Mouse (Mus musculus): ENCODE data around the gene 1600002K03Rik. TPM values are rescaled to one million over a fixed set of nuclear protein-coding genes. Genes with fewer than 3 reads are reported as not detected.
A peak's percentile ranks its signal among the peaks of the same experiment; 100 is the strongest.

1600002K03Rik gene
- polyA plus RNA-seq, 1 experiment from 2014 or later = 15.3 TPM

- peaks cover 95% of the 10 kb centered on the region for H3K4me1 ChIP-seq (ENCODE audit: insufficient read depth, low read length)
- under 1% methylated on average over 55 of the region's 55 CpGs for WGBS
- peak; percentile 60 for ATAC-seq (ENCODE audit: low FRiP score, low TSS enrichment)
Measured at GRCm38 (mm10) chr10:80159561-80160454, 12.9 kb upstream of the 1600002K03Rik start.

DNA sequence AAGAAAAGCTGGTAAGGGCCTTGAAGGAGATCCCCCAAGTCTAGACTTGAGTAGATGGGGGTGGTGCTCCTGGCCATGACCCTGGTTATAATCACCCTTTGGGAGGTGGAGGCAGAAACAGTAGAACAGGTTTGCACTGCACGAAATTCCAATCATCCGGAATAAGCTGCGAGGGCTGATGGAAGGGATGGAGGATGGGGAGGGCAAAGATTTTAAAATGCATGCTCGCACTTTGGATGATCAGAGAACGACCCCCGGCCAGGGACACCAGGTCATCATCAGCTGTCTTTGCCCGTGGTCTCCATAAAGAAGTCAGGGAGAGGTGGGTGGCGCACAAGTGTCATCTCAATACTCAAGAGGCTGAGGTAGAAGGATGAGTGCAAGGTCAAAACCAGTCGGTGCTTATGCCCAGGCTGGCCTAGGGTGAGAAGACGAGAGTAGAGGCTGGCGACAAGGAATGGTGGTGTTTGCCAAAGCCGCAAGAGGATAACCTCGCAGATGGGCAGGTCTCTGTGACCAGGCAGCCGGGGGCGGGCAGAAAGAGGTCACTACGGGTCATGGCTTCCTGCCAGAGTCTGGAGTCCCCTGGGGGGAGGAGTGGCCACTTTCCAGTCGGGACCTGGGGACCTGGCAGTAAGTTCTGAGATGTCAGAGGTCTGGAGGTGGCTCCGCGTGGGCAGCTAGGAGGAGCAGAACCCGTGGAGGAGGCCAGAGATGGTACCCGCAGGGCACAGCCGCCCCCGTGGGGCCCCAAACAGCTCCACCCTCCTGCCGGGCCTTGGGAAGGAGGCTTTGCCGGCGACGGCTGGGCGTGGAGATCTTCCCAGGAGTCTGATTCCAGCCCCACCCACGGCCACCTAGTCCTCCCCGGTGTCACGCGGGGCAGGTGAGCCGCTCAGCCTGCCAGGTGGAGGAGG lies 12.0 kb upstream of the 1600002K03Rik start:
- H3K4me1 ChIP-seq (ENCODE audit: insufficient read depth, low read length) = peaks cover 93% of the 10 kb centered on the region
- no peaks in the 10 kb centered on the region for H3K27me3 ChIP-seq (ENCODE audit: insufficient read depth, low read length)
- peak overlapping the region; percentile 66 for H3K4me2 ChIP-seq (replicated peaks; ENCODE audit: low read depth, low read length)
- H3K36me3 ChIP-seq (ENCODE audit: insufficient read depth, low read length) = peaks cover 19% of the 10 kb centered on the region
- H3K27ac ChIP-seq (ENCODE audit: low read length) = peak overlapping the region; percentile 99
- peak; percentile 24 for ATAC-seq (ENCODE audit: low FRiP score, low TSS enrichment)
- peak overlapping the region; percentile 47 for H3K4me3 ChIP-seq (ENCODE audit: low read length)
- under 1% methylated on average over 33 of the region's 33 CpGs for WGBS
- H3K9me3 ChIP-seq (ENCODE audit: low read length) = no peaks in the 10 kb centered on the region
- H3K9ac ChIP-seq (replicated peaks; ENCODE audit: low read length) = peak overlapping the region; percentile 63

More at GRCm38 (mm10) chr10:80159561-80160454, 12.9 kb upstream of the 1600002K03Rik start:
- Histone ChIP-seq H3K4me2 (replicated peaks; ENCODE audit: low read depth, low read length) (peak overlapping the region; percentile 66), H3K36me3 (ENCODE audit: insufficient read depth, low read length) (peaks cover 28% of the 10 kb centered on the region), H3K27ac (ENCODE audit: low read length) (peak overlapping the region; percentile 99), H3K4me3 (ENCODE audit: low read length) (peak overlapping the region; percentile 47), H3K9me3 (ENCODE audit: low read length) (no peaks in the 10 kb centered on the region), H3K9ac (replicated peaks; ENCODE audit: low read length) (peak overlapping the region; percentile 63), H3K27me3 (ENCODE audit: insufficient read depth, low read length) (no peaks in the 10 kb centered on the region)

- Histone ChIP-seq H3K27me3 (ENCODE audit: insufficient read depth, low read length) (no peaks in the 10 kb centered on the region), H3K9ac (replicated peaks; ENCODE audit: low read length) (peak overlapping the region; percentile 63), H3K4me2 (replicated peaks; ENCODE audit: low read depth, low read length) (peak overlapping the region; percentile 66), H3K9me3 (ENCODE audit: low read length) (no peaks in the 10 kb centered on the region), H3K27ac (ENCODE audit: low read length) (peak overlapping the region; percentile 99), H3K36me3 (ENCODE audit: insufficient read depth, low read length) (peaks cover 10% of the 10 kb centered on the region), H3K4me1 (ENCODE audit: insufficient read depth, low read length) (peaks cover 90% of the 10 kb centered on the region), H3K4me3 (ENCODE audit: low read length) (peak overlapping the region; percentile 47)
- ATAC-seq (ENCODE audit: low FRiP score, low TSS enrichment) = peak; percentile 33
- WGBS = 7% methylated on average over 6 of the region's 7 CpGs
Measured at GRCm38 (mm10) chr10:80161522-80162242, 11.1 kb upstream of the 1600002K03Rik start.

GRCm38 (mm10) chr10:80162243-80162608 lies 10.5 kb upstream of the 1600002K03Rik start:
- Histone ChIP-seq H3K4me2 (replicated peaks; ENCODE audit: low read depth, low read length) (peak overlapping the region; percentile 66; the same call in 1 of the 2 replicates), H3K4me3 (ENCODE audit: low read length) (no peak overlapping the region), H3K27me3 (ENCODE audit: insufficient read depth, low read length) (no peaks in the 10 kb centered on the region), H3K9me3 (ENCODE audit: low read length) (no peaks in the 10 kb centered on the region), H3K27ac (ENCODE audit: low read length) (peak overlapping the region; percentile 99), H3K36me3 (ENCODE audit: insufficient read depth, low read length) (peaks cover 4% of the 10 kb centered on the region), H3K9ac (replicated peaks; ENCODE audit: low read length) (peak overlapping the region; percentile 63), H3K4me1 (ENCODE audit: insufficient read depth, low read length) (peaks cover 90% of the 10 kb centered on the region)
- no peak for ATAC-seq (ENCODE audit: low FRiP score, low TSS enrichment)
- WGBS = 72% methylated on average over 3 of the region's 3 CpGs

GRCm38 (mm10) chr10:80162716-80163299 lies 9.9 kb upstream of the 1600002K03Rik start:
- peak overlapping the region; percentile 63 for H3K9ac ChIP-seq (replicated peaks; ENCODE audit: low read length)
- no peak overlapping the region for H3K4me2 ChIP-seq (replicated peaks; ENCODE audit: low read depth, low read length)
- no peak overlapping the region for H3K4me3 ChIP-seq (ENCODE audit: low read length)
- H3K9me3 ChIP-seq (ENCODE audit: low read length) = no peaks in the 10 kb centered on the region
- ATAC-seq (ENCODE audit: low FRiP score, low TSS enrichment) = no peak
- H3K27me3 ChIP-seq (ENCODE audit: insufficient read depth, low read length) = no peaks in the 10 kb centered on the region
- peaks cover 85% of the 10 kb centered on the region for H3K4me1 ChIP-seq (ENCODE audit: insufficient read depth, low read length)
- no peaks in the 10 kb centered on the region for H3K36me3 ChIP-seq (ENCODE audit: insufficient read depth, low read length)
- peak overlapping the region; percentile 99 for H3K27ac ChIP-seq (ENCODE audit: low read length)
- 50% methylated on average over 6 of the region's 6 CpGs for WGBS

DNA sequence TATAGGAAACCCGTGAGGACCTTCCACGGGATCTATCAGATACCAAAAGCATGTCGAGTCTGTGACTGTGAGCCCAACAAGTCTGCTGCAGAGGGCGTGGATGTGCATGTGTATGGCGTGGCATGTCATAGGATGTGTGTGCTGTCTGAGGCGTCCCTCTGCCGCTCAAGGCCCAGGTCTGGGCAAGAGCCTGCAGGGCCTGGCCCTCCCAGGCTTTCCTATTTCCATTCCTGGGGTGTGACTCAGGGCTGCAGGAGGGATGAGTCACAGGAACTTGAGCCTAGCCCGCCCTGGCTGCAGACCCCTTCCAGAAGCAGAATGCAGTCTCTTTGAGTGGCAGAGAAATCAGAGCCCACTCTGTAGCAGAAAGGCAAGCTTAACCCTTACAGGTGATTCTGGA lies 9.0 kb upstream of the 1600002K03Rik start:
- no peaks in the 10 kb centered on the region for H3K27me3 ChIP-seq (ENCODE audit: insufficient read depth, low read length)
- H3K27ac ChIP-seq (ENCODE audit: low read length) = no peak overlapping the region; the same call in 1 of the 2 replicates

GRCm38 (mm10) chr10:80164161-80164997 lies 8.4 kb upstream of the 1600002K03Rik start:
- Histone ChIP-seq H3K27ac (ENCODE audit: low read length) (peak overlapping the region; percentile 44), H3K27me3 (ENCODE audit: insufficient read depth, low read length) (no peaks in the 10 kb centered on the region), H3K9ac (replicated peaks; ENCODE audit: low read length) (peak overlapping the region; percentile 64), H3K36me3 (ENCODE audit: insufficient read depth, low read length) (no peaks in the 10 kb centered on the region; the same call in 1 of the 2 replicates), H3K4me1 (ENCODE audit: insufficient read depth, low read length) (peaks cover 77% of the 10 kb centered on the region), H3K9me3 (ENCODE audit: low read length) (no peaks in the 10 kb centered on the region), H3K4me3 (ENCODE audit: low read length) (peak overlapping the region; percentile 51), H3K4me2 (replicated peaks; ENCODE audit: low read depth, low read length) (peak overlapping the region; percentile 92)
- ATAC-seq (ENCODE audit: low FRiP score, low TSS enrichment) = 0 out of 2 replicates have a peak, but pooled peaks have one; percentile 0
- WGBS = 8% methylated on average over 44 of the region's 44 CpGs

More for the DNA sequence above, 9.0 kb upstream of the 1600002K03Rik start:
- H3K4me3 ChIP-seq (ENCODE audit: low read length) = no peak overlapping the region
- H3K9me3 ChIP-seq (ENCODE audit: low read length) = no peaks in the 10 kb centered on the region
- no peaks in the 10 kb centered on the region for H3K36me3 ChIP-seq (ENCODE audit: insufficient read depth, low read length)
- 66% methylated on average over 8 of the region's 8 CpGs for WGBS
- H3K4me1 ChIP-seq (ENCODE audit: insufficient read depth, low read length) = peaks cover 77% of the 10 kb centered on the region
- H3K9ac ChIP-seq (replicated peaks; ENCODE audit: low read length) = no peak overlapping the region
- no peak overlapping the region for H3K4me2 ChIP-seq (replicated peaks; ENCODE audit: low read depth, low read length)
- ATAC-seq (ENCODE audit: low FRiP score, low TSS enrichment) = no peak

DNA sequence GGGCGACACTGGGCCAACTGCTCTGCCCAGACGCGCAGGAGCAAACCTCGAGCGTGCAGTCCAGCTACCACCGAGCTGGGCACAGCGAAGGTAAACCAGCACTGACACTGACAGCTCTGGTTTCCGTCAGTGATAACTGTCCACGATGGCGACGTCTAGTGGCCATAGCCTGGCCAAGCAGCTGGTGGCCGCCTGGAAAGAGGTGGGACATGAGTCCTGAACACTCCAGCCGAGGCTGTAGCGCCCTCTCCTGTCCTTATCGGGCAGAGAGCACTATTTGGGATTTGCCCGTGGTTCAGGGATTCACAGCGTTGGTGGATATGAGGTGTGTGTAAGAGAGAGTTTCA lies 7.8 kb upstream of the 1600002K03Rik start:
- H3K9ac ChIP-seq (replicated peaks; ENCODE audit: low read length) = peak overlapping the region; percentile 64
- peak; percentile 11 for ATAC-seq (ENCODE audit: low FRiP score, low TSS enrichment)
- peaks cover 3% of the 10 kb centered on the region for H3K36me3 ChIP-seq (ENCODE audit: insufficient read depth, low read length)
- peak overlapping the region; percentile 92 for H3K4me2 ChIP-seq (replicated peaks; ENCODE audit: low read depth, low read length)
- no peaks in the 10 kb centered on the region for H3K27me3 ChIP-seq (ENCODE audit: insufficient read depth, low read length)
- H3K9me3 ChIP-seq (ENCODE audit: low read length) = no peaks in the 10 kb centered on the region
- H3K4me3 ChIP-seq (ENCODE audit: low read length) = peak overlapping the region; percentile 51
- peak overlapping the region; percentile 70 for H3K27ac ChIP-seq (ENCODE audit: low read length)
- 0% methylated on average over 17 of the region's 17 CpGs for WGBS
- H3K4me1 ChIP-seq (ENCODE audit: insufficient read depth, low read length) = peaks cover 79% of the 10 kb centered on the region
